Mouse (Mus musculus) lung, embryonic 14.5 days (tissue): ENCODE data around the gene Sox5. TPM values are rescaled to one million over a fixed set of nuclear protein-coding genes. Genes with fewer than 3 reads are reported as not detected.

ENCODE experiments used
- ATAC-seq: fragments of 200-750 bp; cut with Nextera tagmentation; 2 replicates; pipeline ENCODE4 v1.8.0; 2017; ENCODE audit warnings: mild to moderate bottlenecking, moderate TSS enrichment, moderate library complexity; ENCODE audit not compliant: insufficient read depth
- DNase-seq: peaks from one replicate; pipeline ENCODE4 v3.0.0-alpha.2; 2015
- H3K27ac ChIP-seq: fragments of 300-500 bp; sonication (generic); 2 replicates; pipeline ENCODE4 v1.5.1; 2014; ENCODE audit warnings: low read depth, mild to moderate bottlenecking, moderate library complexity
- H3K27me3 ChIP-seq: fragments of 300-500 bp; sonication (generic); 2 replicates; pipeline ENCODE4 v1.6.1; 2014; ENCODE audit warnings: low read length, control low read depth; ENCODE audit not compliant: insufficient read depth
- H3K36me3 ChIP-seq: fragments of 300-500 bp; sonication (generic); 2 replicates; pipeline ENCODE4 v1.6.1; 2014; ENCODE audit warnings: control low read depth; ENCODE audit not compliant: insufficient read depth
- H3K4me1 ChIP-seq: fragments of 300-500 bp; sonication (generic); 2 replicates; pipeline ENCODE4 v1.6.1; 2014; ENCODE audit warnings: antibody characterized with exemption, control low read depth; ENCODE audit not compliant: insufficient read depth
- H3K4me2 ChIP-seq: fragments of 300-500 bp; sonication (generic); 2 replicates; pipeline ENCODE4 v1.6.1; 2014; ENCODE audit warnings: mild to moderate bottlenecking
- H3K4me3 ChIP-seq: fragments of 300-500 bp; sonication (generic); 2 replicates; pipeline ENCODE4 v1.5.1; 2014; ENCODE audit warnings: low read depth, low read length
- H3K9ac ChIP-seq: fragments of 300-500 bp; sonication (generic); 2 replicates; pipeline ENCODE4 v1.6.1; 2014
- H3K9me3 ChIP-seq: fragments of 300-500 bp; sonication (generic); 2 replicates; pipeline ENCODE4 v1.6.1; 2016; ENCODE audit warnings: low read depth, low read length, control low read depth
- CTCF ChIP-seq: IDR thresholded peaks from 2 replicates; pipeline ENCODE4 v1.5.1; 2016; ENCODE audit warnings: antibody characterized with exemption, low read depth
- WGBS: fragments of 180-500 bp; shearing (Covaris S2); extraction: QIAGEN DNeasy Blood & Tissue Kit; methylation state at CpG from one replicate; pipeline ENCODE4 v1.1.7; 2014; 5-methylcytosine and 5-hydroxymethylcytosine counted together
- polyA plus RNA-seq: library from polyadenylated mRNA; unstranded; fragments of >200 nt; fragmentation: Nextera tagmentation; extraction: Ambion mirVana; gene quantifications from 2 replicates; pipeline ENCODE4 v1.2.1, GENCODE M21; 2014

The Sox5 gene
- polyA plus RNA-seq, 1 experiment from 2014 or later, result 21.3 TPM

DNA sequence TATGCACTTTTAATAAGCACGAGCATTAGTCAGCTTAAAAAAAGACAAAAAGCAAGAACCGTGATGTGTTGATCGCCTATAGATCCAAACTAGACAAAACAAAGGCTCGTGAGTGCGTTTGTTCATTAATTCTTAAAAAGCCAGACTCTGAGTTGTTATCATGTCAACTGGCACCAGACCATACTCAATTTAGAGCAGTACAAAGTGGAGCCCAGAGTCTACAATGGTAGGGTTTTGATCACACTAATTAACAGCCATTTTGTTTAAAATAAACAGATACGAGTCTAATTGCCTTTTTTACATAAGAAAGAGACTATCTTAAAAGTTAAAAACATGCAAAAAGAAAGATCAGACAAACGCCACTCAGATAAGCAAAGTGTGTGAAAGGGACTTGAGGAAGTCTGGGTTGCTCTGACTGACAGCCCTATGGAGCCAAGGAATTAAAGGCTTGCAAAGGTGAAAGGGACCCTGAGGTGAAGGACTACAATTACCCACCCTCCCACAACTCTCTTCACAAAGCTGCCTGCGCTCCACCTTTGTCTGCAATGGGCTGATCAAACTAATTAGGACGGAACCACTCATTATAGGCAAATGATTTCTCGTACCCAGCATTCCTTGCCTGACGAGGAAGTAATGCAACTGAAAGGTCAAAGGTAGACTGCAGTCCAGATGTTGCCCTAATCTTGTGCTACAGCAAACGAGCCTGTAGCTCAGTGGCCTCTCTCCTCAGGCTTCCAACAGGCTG, 100.6 kb downstream of the Sox5 start:
- no peaks in the 10 kb centered on the region for H3K27me3 ChIP-seq
- H3K4me2 ChIP-seq, result no peak overlapping the region
- H3K27ac ChIP-seq, result no peak overlapping the region
- WGBS, result 65% methylated on average over 12 of the region's 12 CpGs
- H3K9me3 ChIP-seq, result no peaks in the 10 kb centered on the region
- 0 out of 2 replicates have a peak, but pooled peaks cover 2% of the 10 kb centered on the region for H3K4me1 ChIP-seq
- H3K4me3 ChIP-seq, result no peak overlapping the region
- DNase-seq, result no peak
- no peaks in the 10 kb centered on the region; the same call in 1 of the 2 replicates for H3K36me3 ChIP-seq
- no peak for ATAC-seq
- no peak overlapping the region for H3K9ac ChIP-seq
- TF ChIP-seq CTCF, result no peak

DNA sequence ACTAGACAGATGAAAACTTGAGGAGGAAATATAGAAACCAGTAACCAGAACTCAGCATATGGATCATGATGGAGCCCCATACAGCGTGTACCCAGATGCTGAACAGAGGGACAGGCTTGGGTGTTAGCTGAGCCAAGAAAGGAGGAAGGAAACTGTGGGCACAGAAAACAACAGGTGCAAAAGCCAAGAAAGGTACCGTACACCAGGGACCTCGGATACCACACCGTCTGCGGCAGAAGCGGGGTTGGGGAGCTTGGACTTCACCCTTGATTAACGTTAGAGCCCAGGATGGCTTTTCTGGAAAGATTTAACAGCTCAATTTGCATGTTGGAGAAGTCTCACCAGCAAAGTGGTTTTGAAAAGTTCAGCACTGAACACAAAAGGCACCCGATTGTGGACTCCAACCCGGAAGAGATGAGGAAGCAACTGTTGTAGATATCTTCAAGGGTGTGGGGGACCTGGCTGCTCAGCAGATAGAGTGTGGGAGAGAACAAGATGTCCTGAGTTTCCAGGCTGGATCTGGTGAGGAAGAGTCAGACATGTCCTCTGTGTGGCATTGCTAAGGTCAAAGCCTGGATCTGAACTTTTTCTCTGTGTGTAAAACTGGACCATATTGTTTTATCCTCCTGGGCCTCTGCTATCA, 104.2 kb downstream of the Sox5 start:
- Histone ChIP-seq H3K9me3 (no peaks in the 10 kb centered on the region), H3K27me3 (no peaks in the 10 kb centered on the region), H3K4me1 (0 out of 2 replicates have a peak, but pooled peaks cover 2% of the 10 kb centered on the region), H3K9ac (no peak overlapping the region), H3K4me2 (no peak overlapping the region), H3K4me3 (no peak overlapping the region), H3K36me3 (no peaks in the 10 kb centered on the region), H3K27ac (no peak overlapping the region)
- TF ChIP-seq CTCF, result no peak
- WGBS, result 91% methylated on average over 9 of the region's 9 CpGs
- ATAC-seq, result no peak
- DNase-seq, result no peak

DNA sequence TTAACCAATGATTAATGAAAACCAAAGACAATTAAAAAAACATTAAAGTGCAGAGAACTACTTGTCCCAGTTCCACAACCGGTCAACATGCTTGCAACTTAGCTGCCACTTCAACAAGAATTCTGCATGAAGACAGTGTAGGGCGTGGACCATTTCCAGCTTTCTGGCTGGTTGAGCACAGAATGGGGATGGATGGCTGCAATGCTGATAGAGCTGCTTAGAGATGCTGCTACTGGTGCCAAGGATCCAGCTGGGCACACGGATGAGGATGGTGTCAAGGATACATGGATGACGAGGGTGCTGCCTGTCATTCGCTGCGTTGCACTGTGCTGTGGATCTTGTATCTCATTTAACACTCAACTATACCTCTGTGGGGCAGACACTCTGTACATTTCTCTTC, 106.7 kb downstream of the Sox5 start:
- no peaks in the 10 kb centered on the region for H3K9me3 ChIP-seq
- H3K4me3 ChIP-seq, result no peak overlapping the region
- no peaks in the 10 kb centered on the region for H3K27me3 ChIP-seq
- H3K4me2 ChIP-seq, result no peak overlapping the region
- DNase-seq, result no peak
- no peak for ATAC-seq
- no peak overlapping the region for H3K9ac ChIP-seq
- no peaks in the 10 kb centered on the region for H3K36me3 ChIP-seq
- WGBS, result 84% methylated on average over 6 of the region's 6 CpGs
- 0 out of 2 replicates have a peak, but pooled peaks cover 2% of the 10 kb centered on the region for H3K4me1 ChIP-seq
- TF ChIP-seq CTCF, result no peak
- no peak overlapping the region for H3K27ac ChIP-seq

DNA sequence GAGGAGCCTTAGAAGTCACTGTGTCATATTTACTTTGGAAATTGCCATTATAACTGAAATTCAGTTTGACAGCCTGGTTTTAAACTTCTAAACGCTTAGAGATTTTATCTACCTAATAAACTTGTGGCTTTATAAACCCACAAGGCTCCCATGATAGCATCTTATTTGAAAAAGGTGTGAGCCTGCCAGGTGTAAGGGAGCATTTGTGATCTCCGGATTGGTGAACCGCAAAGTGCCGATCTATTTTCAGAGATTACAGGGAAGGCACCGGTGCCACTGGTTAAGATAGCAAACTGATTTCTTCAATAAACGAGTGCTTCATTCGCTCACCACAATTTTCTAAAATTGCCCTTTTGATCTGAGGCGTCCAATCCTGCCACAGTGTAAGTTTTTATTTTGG, 107.9 kb downstream of the Sox5 start:
- Histone ChIP-seq H3K27ac (no peak overlapping the region), H3K27me3 (no peaks in the 10 kb centered on the region), H3K4me3 (no peak overlapping the region), H3K4me1 (0 out of 2 replicates have a peak, but pooled peaks cover under 1% of the 10 kb centered on the region), H3K9ac (no peak overlapping the region), H3K9me3 (no peaks in the 10 kb centered on the region), H3K4me2 (no peak overlapping the region), H3K36me3 (no peaks in the 10 kb centered on the region)
- 64% methylated on average over 8 of the region's 8 CpGs for WGBS
- DNase-seq (no peak), ATAC-seq (no peak)
- TF ChIP-seq CTCF, result no peak

DNA sequence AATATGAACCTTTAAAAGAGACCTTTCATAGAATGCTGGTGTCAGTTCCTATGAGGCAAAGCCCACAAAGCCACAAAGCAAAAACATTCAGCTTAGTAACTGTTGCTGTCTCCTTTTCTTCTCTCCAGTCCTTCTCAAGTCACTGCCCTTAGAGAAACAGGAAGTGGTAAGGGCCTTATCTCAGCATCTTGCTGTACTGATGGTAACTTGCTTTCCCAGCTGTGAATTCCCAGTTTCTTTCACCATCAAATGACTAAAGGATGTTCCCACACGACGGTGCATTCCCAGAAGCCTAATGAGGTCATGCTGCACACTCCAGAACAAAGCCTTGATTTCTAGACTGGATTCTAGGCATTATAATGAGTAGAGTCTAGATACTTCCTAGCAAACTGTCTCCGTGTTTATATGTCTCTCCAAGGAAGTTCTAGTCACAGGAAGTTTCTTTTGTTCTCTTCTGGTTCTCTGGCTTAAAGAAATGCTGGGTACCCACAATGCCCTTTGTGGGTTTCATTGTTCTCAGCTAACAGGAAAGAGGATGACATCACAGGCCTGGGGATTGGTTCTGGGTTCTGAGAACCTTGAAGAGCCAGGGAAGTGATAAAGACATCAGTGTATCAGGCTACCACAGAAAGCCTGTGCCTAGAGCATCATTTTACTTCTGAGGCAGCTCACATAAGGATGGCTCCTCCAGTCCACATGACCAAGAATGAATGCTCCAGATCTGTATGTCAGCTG, 111.2 kb downstream of the Sox5 start:
- no peak overlapping the region for H3K4me3 ChIP-seq
- no peak overlapping the region for H3K4me2 ChIP-seq
- no peaks in the 10 kb centered on the region for H3K36me3 ChIP-seq
- no peak overlapping the region for H3K27ac ChIP-seq
- no peak for DNase-seq
- H3K4me1 ChIP-seq, result no peaks in the 10 kb centered on the region
- no peak overlapping the region for H3K9ac ChIP-seq
- TF ChIP-seq CTCF, result no peak
- ATAC-seq, result no peak
- no peaks in the 10 kb centered on the region for H3K9me3 ChIP-seq
- no peaks in the 10 kb centered on the region for H3K27me3 ChIP-seq
- 46% methylated on average over 3 of the region's 3 CpGs for WGBS

DNA sequence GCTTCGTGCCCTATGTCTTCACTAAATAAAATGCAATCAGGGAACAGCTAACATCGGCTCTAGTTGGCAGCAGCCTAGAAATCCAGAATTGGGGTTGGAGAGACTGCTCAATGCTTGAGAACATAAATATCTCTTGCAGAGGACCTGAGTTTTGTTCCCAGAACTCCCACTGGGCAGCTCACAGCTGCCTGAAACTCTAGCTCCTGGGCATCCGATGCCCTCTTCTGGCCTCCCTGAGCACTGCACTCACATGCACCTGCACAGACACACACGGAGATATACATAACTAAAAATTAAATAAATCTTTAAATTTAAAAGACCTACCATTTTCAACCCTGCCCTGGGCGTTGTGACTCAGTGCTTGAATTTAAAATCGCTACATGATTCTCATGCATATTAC, 115.2 kb downstream of the Sox5 start:
- Histone ChIP-seq H3K9me3 (no peaks in the 10 kb centered on the region), H3K27ac (no peak overlapping the region), H3K36me3 (no peaks in the 10 kb centered on the region), H3K4me3 (no peak overlapping the region), H3K9ac (no peak overlapping the region), H3K27me3 (no peaks in the 10 kb centered on the region), H3K4me2 (no peak overlapping the region), H3K4me1 (no peaks in the 10 kb centered on the region; the same call in 1 of the 2 replicates)
- no peak for DNase-seq
- ATAC-seq, result no peak
- WGBS, result 92% methylated on average over 6 of the region's 6 CpGs
- peak; percentile 29; the same call in 1 of the 2 replicates for TF ChIP-seq CTCF

DNA sequence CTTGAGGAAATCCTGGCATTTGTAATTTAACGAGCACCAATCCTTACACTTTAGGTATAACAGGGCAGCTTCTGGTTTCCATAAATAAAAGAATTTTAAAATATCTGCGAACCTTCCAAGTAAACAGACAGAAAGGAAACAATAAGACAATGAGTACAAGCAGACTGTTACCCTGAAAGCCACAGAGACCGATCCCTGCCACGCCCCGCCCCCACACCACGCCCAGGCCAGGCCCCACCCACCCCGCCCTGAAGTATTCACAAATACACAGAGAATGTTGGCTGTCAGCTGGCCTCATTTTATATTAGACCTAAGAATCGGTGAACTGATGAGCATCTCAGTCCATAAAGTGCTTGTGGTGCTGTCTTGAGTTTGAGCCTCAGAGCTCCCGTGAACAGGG, 117.0 kb downstream of the Sox5 start:
- Histone ChIP-seq H3K36me3 (no peaks in the 10 kb centered on the region), H3K4me3 (no peak overlapping the region), H3K4me1 (peaks cover 3% of the 10 kb centered on the region), H3K27ac (no peak overlapping the region), H3K4me2 (no peak overlapping the region), H3K9ac (no peak overlapping the region), H3K27me3 (no peaks in the 10 kb centered on the region), H3K9me3 (no peaks in the 10 kb centered on the region)
- ATAC-seq (no peak), DNase-seq (no peak)
- TF ChIP-seq CTCF, result no peak
- 72% methylated on average over 9 of the region's 9 CpGs for WGBS
